Mouse (Mus musculus) hindbrain, embryonic 11.5 days (tissue): ENCODE data around the gene Proser3. TPM values are rescaled to one million over a fixed set of nuclear protein-coding genes. Genes with fewer than 3 reads are reported as not detected.

Experiments
- ATAC-seq: fragments of 200-750 bp; cut with Nextera tagmentation; 2 replicates; pipeline ENCODE4 v1.8.0; 2017; ENCODE audit warnings: mild to moderate bottlenecking, moderate TSS enrichment, moderate library complexity; ENCODE audit not compliant: low FRiP score
- DNase-seq: peaks from one replicate; pipeline ENCODE4 v3.0.0-alpha.2; 2015; ENCODE audit warnings: low spot score
- H3K27ac ChIP-seq: fragments of 300-500 bp; sonication (generic); 2 replicates; pipeline ENCODE4 v1.5.1; 2014; ENCODE audit warnings: mild to moderate bottlenecking, low read depth, low read length
- H3K27me3 ChIP-seq: fragments of 300-500 bp; sonication (generic); 2 replicates; pipeline ENCODE4 v1.6.1; 2014; ENCODE audit warnings: mild to moderate bottlenecking, low read length, moderate library complexity, mixed read lengths; ENCODE audit not compliant: control insufficient read depth, insufficient read depth
- H3K36me3 ChIP-seq: fragments of 300-500 bp; sonication (generic); 2 replicates; pipeline ENCODE4 v1.6.1; 2014; ENCODE audit warnings: mild to moderate bottlenecking, low read length, moderate library complexity, mixed read lengths; ENCODE audit not compliant: control insufficient read depth, insufficient read depth
- H3K4me1 ChIP-seq: fragments of 300-500 bp; sonication (generic); replicated peaks from 2 replicates; pipeline ENCODE4 v1.6.1; 2014; ENCODE audit warnings: low read length, mixed read lengths; ENCODE audit not compliant: control insufficient read depth, insufficient read depth
- H3K4me2 ChIP-seq: fragments of 300-500 bp; sonication (generic); replicated peaks from 2 replicates; pipeline ENCODE4 v1.6.1; 2014; ENCODE audit warnings: mild to moderate bottlenecking, low read depth, low read length
- H3K4me3 ChIP-seq: fragments of 300-500 bp; sonication (generic); 2 replicates; pipeline ENCODE4 v1.5.1; 2014; ENCODE audit warnings: low read depth, low read length
- H3K9ac ChIP-seq: fragments of 300-500 bp; sonication (generic); 2 replicates; pipeline ENCODE4 v1.6.1; 2014; ENCODE audit warnings: low read depth, low read length
- H3K9me3 ChIP-seq: fragments of 300-500 bp; sonication (generic); 2 replicates; pipeline ENCODE4 v1.6.1; 2016; ENCODE audit warnings: low read length; ENCODE audit not compliant: control insufficient read depth
- WGBS: fragments of 180-500 bp; shearing (Covaris S2); extraction: QIAGEN DNeasy Blood & Tissue Kit; methylation state at CpG from one replicate; pipeline ENCODE4 v1.1.7; 2014; 5-methylcytosine and 5-hydroxymethylcytosine counted together
- polyA plus RNA-seq: library from polyadenylated mRNA; unstranded; fragments of >200 nt; fragmentation: Nextera tagmentation; extraction: Ambion mirVana; gene quantifications from 2 replicates; pipeline ENCODE4 v1.2.1, GENCODE M21; 2014

The Proser3 gene
- polyA plus RNA-seq, 1 experiment from 2014 or later: 18.4 TPM

DNA sequence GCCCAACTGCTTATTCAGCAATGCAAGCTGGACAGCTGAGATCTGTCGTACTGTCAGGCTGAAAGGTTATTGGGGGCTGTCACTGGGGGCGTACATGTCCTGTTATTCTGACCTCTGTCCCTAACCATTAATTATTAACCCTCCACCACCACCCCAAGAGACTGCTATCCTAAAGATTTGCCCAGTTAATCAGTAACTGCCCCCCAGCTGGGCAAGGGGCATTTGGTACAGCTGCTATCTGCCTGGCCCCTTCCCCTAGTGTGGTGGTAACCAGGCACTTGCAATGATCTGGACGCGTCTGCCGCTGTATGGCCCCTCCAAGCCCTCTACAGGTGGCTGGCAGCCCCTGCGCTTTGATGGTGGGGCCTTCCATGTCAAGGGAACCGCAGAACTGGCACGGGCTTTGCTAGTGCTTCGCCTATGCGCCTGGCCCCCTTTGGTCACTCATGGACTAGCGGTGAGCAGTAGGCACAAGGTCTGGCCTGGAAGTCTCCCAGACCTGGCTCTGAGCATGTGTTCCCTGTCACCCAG lies 58.6 kb downstream of the Proser3 start, which contains the start of gene Prodh2:
Gene Prodh2 (plus strand): TSS at position 222 of the 531 bp plus-strand sequence.
- 49% methylated on average over 11 of the region's 11 CpGs for WGBS
- ATAC-seq: no peak
- Histone ChIP-seq H3K27me3 (no peaks in the 10 kb centered on the region), H3K4me1 (no peaks in the 10 kb centered on the region), H3K9ac (no peak within 1 kb of the TSS), H3K9me3 (no peaks in the 10 kb centered on the region), H3K36me3 (no peaks in the 10 kb centered on the region), H3K27ac (no peak within 1 kb of the TSS), H3K4me3 (no peak within 1 kb of the TSS), H3K4me2 (no peak within 1 kb of the TSS)
- no peak for DNase-seq

DNA sequence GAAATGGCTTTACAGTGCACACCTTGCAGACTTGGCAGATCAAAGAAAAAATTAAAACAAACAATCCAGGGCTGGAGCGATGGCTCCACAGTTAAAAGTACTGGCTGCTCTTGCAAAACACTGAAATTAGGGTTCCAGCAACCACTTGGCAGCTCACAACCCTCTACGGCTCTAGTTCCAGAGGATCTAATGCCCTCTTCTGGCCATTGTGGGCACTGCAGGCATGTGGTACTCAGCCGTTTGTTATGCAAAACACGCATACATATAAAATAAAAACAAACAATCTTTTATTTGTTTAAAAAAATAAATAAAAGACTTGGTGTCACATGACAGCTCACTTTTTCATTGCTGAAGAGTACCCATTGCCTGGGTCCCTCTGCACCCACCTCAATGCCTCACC lies 59.3 kb downstream of the Proser3 start:
- ATAC-seq (no peak), DNase-seq (peak; percentile 87)
- no peak overlapping the region for H3K4me2 ChIP-seq
- no peaks in the 10 kb centered on the region for H3K9me3 ChIP-seq
- 27% methylated on average over 4 of the region's 4 CpGs for WGBS
- H3K4me3 ChIP-seq: no peak overlapping the region
- H3K27ac ChIP-seq: no peak overlapping the region
- no peaks in the 10 kb centered on the region for H3K4me1 ChIP-seq
- no peak overlapping the region for H3K9ac ChIP-seq
- no peaks in the 10 kb centered on the region for H3K36me3 ChIP-seq
- no peaks in the 10 kb centered on the region for H3K27me3 ChIP-seq

DNA sequence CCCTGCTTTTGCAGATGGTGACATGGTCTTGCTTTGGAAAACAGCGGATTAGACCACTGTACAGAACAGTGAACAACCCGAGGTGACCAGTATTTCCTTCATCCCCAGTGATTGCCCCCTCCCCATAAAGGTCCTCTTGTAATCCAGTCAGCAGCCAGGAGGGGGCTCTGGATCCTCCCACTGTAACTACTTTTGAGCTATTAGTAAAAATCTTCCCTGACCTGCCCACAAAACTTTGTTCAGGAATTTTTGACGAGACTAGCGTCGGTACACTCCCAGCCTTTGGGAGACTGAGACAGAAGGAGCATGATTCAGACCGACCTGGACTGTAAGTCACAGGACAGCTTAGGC lies 61.2 kb downstream of the Proser3 start:
- Histone ChIP-seq H3K4me2 (no peak overlapping the region), H3K27me3 (no peaks in the 10 kb centered on the region), H3K4me1 (no peaks in the 10 kb centered on the region), H3K4me3 (no peak overlapping the region), H3K9ac (no peak overlapping the region), H3K27ac (no peak overlapping the region), H3K36me3 (no peaks in the 10 kb centered on the region), H3K9me3 (no peaks in the 10 kb centered on the region)
- WGBS: 17% methylated on average over 6 of the region's 6 CpGs
- DNase-seq (peak; percentile 37), ATAC-seq (no peak)

DNA sequence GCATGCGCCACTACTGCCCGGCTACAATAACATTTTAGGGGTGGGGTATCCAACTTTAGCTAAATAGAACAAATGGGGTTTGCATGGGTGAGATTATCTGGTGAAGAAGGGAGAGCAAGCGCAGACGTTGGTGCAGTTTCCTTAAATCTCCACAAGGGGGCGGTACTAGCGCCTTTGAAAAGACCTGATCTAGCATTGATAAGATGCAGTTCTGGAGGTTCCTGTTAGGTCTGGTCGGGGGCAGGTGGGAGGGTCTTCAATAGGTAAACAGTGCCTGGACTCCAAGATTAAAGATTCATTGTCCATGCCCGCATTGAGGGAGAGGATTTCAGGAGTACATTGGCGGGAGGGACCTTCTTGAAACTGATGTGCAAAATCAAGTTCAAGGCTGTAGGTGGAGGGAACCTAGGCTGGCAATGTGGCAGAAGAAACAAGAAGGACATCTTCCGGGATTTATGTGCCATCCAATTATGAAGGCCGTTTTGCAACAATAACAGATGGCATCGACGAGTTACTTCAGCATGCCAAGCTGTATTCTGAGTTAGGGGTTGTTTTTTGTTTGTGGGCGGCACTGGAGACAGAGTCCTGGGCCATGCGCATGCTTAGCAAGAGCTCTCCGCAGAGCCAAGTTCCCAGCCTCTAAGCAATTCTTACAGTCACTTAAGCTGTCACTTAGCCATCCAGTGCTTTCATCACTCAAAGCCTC lies 61.7 kb downstream of the Proser3 start:
- peak; percentile 75 for DNase-seq
- H3K9ac ChIP-seq: no peak overlapping the region
- no peak for ATAC-seq
- H3K4me1 ChIP-seq: no peaks in the 10 kb centered on the region
- no peaks in the 10 kb centered on the region for H3K9me3 ChIP-seq
- H3K4me2 ChIP-seq: no peak overlapping the region
- no peak overlapping the region for H3K27ac ChIP-seq
- H3K27me3 ChIP-seq: no peaks in the 10 kb centered on the region
- WGBS: 33% methylated on average over 16 of the region's 16 CpGs
- H3K4me3 ChIP-seq: no peak overlapping the region
- no peaks in the 10 kb centered on the region for H3K36me3 ChIP-seq

Other genes with a start within 250 kb of the Proser3 start
- gene Alkbh6, start 243.6 kb downstream of the Proser3 start, polyA plus RNA-seq: 82.1 and 85.2 TPM in 2 replicates
- gene Syne4, start 237.5 kb downstream of the Proser3 start, polyA plus RNA-seq: 17.4 and 18.7 TPM in 2 replicates
- gene E130208F15Rik, start 230.6 kb downstream of the Proser3 start, polyA plus RNA-seq: 1.4 and 3.3 TPM in 2 replicates
- gene Sdhaf1, start 228.4 kb downstream of the Proser3 start, polyA plus RNA-seq: 20.9 and 23.2 TPM in 2 replicates
- 5.3 and 6.8 TPM in 2 replicates for gene Lrfn3, start 189.5 kb downstream of the Proser3 start, polyA plus RNA-seq
- 19.3 and 23.1 TPM in 2 replicates for gene Tyrobp, start 138.5 kb downstream of the Proser3 start, polyA plus RNA-seq
- 0.39 and 0.62 TPM in 2 replicates for gene Hcst, start 132.4 kb downstream of the Proser3 start, polyA plus RNA-seq
- gene Nfkbid, start 130.6 kb downstream of the Proser3 start, polyA plus RNA-seq: 1.5 and 1.8 TPM in 2 replicates
- gene Aplp1, start 106.8 kb downstream of the Proser3 start, polyA plus RNA-seq: 165 and 169 TPM in 2 replicates
- gene Kirrel2, start 94.6 kb downstream of the Proser3 start, polyA plus RNA-seq: 18.6 and 25.8 TPM in 2 replicates
- gene Nphs1, start 94.0 kb downstream of the Proser3 start, polyA plus RNA-seq: 3.3 and 4.5 TPM in 2 replicates
- not detected in 2 replicates for gene Prodh2, start 58.7 kb downstream of the Proser3 start, polyA plus RNA-seq
- 41.4 and 41.9 TPM in 2 replicates for gene Arhgap33, start 17.2 kb downstream of the Proser3 start, polyA plus RNA-seq
- 3.5 and 4.0 TPM in 2 replicates for gene Hspb6, start 121 bp downstream of the Proser3 start, polyA plus RNA-seq
- 44.7 and 48.3 TPM in 2 replicates for gene Lin37, start 7.5 kb upstream of the Proser3 start, polyA plus RNA-seq
- 83.0 and 100.0 TPM in 2 replicates for gene U2af1l4, start 11.0 kb upstream of the Proser3 start, polyA plus RNA-seq
- 7.8 and 9.8 TPM in 2 replicates for gene Gm49396, start 11.0 kb upstream of the Proser3 start, polyA plus RNA-seq
- 104 and 105 TPM in 2 replicates for gene Psenen, start 11.3 kb upstream of the Proser3 start, polyA plus RNA-seq
- 3.0 and 3.6 TPM in 2 replicates for gene Igflr1, start 13.1 kb upstream of the Proser3 start, polyA plus RNA-seq
- 11.1 and 13.2 TPM in 2 replicates for gene Kmt2b, start 36.4 kb upstream of the Proser3 start, polyA plus RNA-seq
- gene Zbtb32, start 46.6 kb upstream of the Proser3 start, polyA plus RNA-seq: 0.24 and 1.2 TPM in 2 replicates
- 0.54 and 1.2 TPM in 2 replicates for gene Upk1a, start 60.5 kb upstream of the Proser3 start, polyA plus RNA-seq
- gene Cox6b1, start 73.9 kb upstream of the Proser3 start, polyA plus RNA-seq: 816 and 817 TPM in 2 replicates
- not detected in 2 replicates for gene Etv2, start 83.6 kb upstream of the Proser3 start, polyA plus RNA-seq
- 119 and 123 TPM in 2 replicates for gene Rbm42, start 98.0 kb upstream of the Proser3 start, polyA plus RNA-seq
- gene Haus5, start 112.7 kb upstream of the Proser3 start, polyA plus RNA-seq: 40.3 and 41.8 TPM in 2 replicates
- gene Pmis2, start 119.3 kb upstream of the Proser3 start, polyA plus RNA-seq: not detected in 2 replicates
- gene 2200002J24Rik, start 146.6 kb upstream of the Proser3 start, polyA plus RNA-seq: not detected in 2 replicates
- gene Atp4a, start 159.9 kb upstream of the Proser3 start, polyA plus RNA-seq: 0.65 and 1.4 TPM in 2 replicates
- gene Tmem147, start 177.2 kb upstream of the Proser3 start, polyA plus RNA-seq: 143 and 160 TPM in 2 replicates
- 0.60 and 0.75 TPM in 2 replicates for gene Gapdhs, start 191.4 kb upstream of the Proser3 start, polyA plus RNA-seq
- 0.39 and 0.42 TPM in 2 replicates for gene Sbsn, start 199.2 kb upstream of the Proser3 start, polyA plus RNA-seq
- gene Dmkn, start 211.5 kb upstream of the Proser3 start, polyA plus RNA-seq: 0.34 and 0.73 TPM in 2 replicates
- gene Krtdap, start 235.6 kb upstream of the Proser3 start, polyA plus RNA-seq: not detected in 2 replicates